Mouse (Mus musculus) C2C12 (cell line): Measurements from ENCODE around the gene Plekhb2. TPM values are rescaled to one million over a fixed set of nuclear protein-coding genes. Genes with fewer than 3 reads are reported as not detected.

Experiments
- H3K27me3 ChIP-seq: one replicate; pipeline ENCODE4 v1.6.1; 2011; ENCODE audit not compliant: control insufficient read depth, insufficient read depth, insufficient read length
- H3K36me3 ChIP-seq: one replicate; pipeline ENCODE4 v1.6.1; 2011; ENCODE audit not compliant: control insufficient read depth, insufficient read depth
- H3K4me3 ChIP-seq: one replicate; pipeline ENCODE4 v1.5.1; 2011; ENCODE audit warnings: mild to moderate bottlenecking, control low read depth; ENCODE audit not compliant: poor library complexity, insufficient read depth, severe bottlenecking
- H3K79me2 ChIP-seq: one replicate; pipeline ENCODE4 v1.6.1; 2011; ENCODE audit not compliant: control insufficient read depth, insufficient read depth
- H3K79me3 ChIP-seq: one replicate; pipeline ENCODE4 v1.6.1; 2011; ENCODE audit warnings: low read depth, control low read depth
- H3ac ChIP-seq: one replicate; pipeline ENCODE3; 2011; ENCODE audit warnings: low read depth; ENCODE audit not compliant: control insufficient read depth, insufficient read length
- CEBPB ChIP-seq: IDR thresholded peaks from one replicate; pipeline ENCODE4 v1.6.1; 2011; ENCODE audit warnings: low read depth, mild to moderate bottlenecking, control low read depth, moderate library complexity
- CTCF ChIP-seq: IDR thresholded peaks from one replicate; pipeline ENCODE4 v1.5.1; 2011; ENCODE audit not compliant: control insufficient read depth, insufficient read depth, insufficient read length
- FOSL1 ChIP-seq: IDR thresholded peaks from one replicate; pipeline ENCODE4 v1.8.0; 2011; ENCODE audit warnings: mild to moderate bottlenecking, low read length; ENCODE audit not compliant: poor library complexity, insufficient read depth, severe bottlenecking
- MAX ChIP-seq: IDR thresholded peaks from one replicate; pipeline ENCODE4 v1.6.1; 2011; ENCODE audit warnings: mild to moderate bottlenecking, control low read depth
- MYOD1 ChIP-seq: IDR thresholded peaks from one replicate; pipeline ENCODE4 v1.6.1; 2011; ENCODE audit warnings: low read depth; ENCODE audit not compliant: control insufficient read depth, insufficient read length
- MYOG ChIP-seq: IDR thresholded peaks from one replicate; pipeline ENCODE4 v1.6.1; 2011; ENCODE audit not compliant: control insufficient read depth, insufficient read length; ENCODE audit errors: extremely low read depth
- USF1 ChIP-seq: IDR thresholded peaks from one replicate; pipeline ENCODE4 v1.6.1; 2011; ENCODE audit warnings: low read depth, mild to moderate bottlenecking, control low read depth, moderate library complexity
- polyA plus RNA-seq: library from polyadenylated mRNA; unstranded; fragments of >200 nt; fragmentation: generic; extraction: Trizol; gene quantifications from one replicate; pipeline ENCODE4 v1.2.1, GENCODE M21; 2012; ENCODE audit warnings: missing spikeins

Plekhb2 gene
- polyA plus RNA-seq, 1 experiment = 57.1 TPM

GRCm38 (mm10) chr1:34864243-34864642, 14.5 kb downstream of the Plekhb2 start:
- peaks cover 13% of the 10 kb centered on the region for H3K79me2 ChIP-seq
- H3K36me3 ChIP-seq = peaks cover 67% of the 10 kb centered on the region
- H3K4me3 ChIP-seq = no peak overlapping the region
- H3ac ChIP-seq = no peak overlapping the region
- H3K79me3 ChIP-seq = peaks cover 6% of the 10 kb centered on the region
- H3K27me3 ChIP-seq = no peaks in the 10 kb centered on the region
- TF ChIP-seq MYOG (no peak), MAX (no peak), USF1 (no peak), MYOD1 (no peak), CEBPB (no peak)

GRCm38 (mm10) chr1:34865866-34866265, 16.1 kb downstream of the Plekhb2 start:
- no peaks in the 10 kb centered on the region for H3K79me2 ChIP-seq
- H3K79me3 ChIP-seq = peaks cover under 1% of the 10 kb centered on the region
- TF ChIP-seq CEBPB (no peak), FOSL1 (no peak), MAX (no peak), MYOG (no peak), MYOD1 (no peak), USF1 (no peak), CTCF (no peak)
- H3K27me3 ChIP-seq = no peaks in the 10 kb centered on the region
- H3ac ChIP-seq = no peak overlapping the region
- no peak overlapping the region for H3K4me3 ChIP-seq
- H3K36me3 ChIP-seq = peaks cover 72% of the 10 kb centered on the region

- no peak overlapping the region for H3ac ChIP-seq
- no peaks in the 10 kb centered on the region for H3K79me3 ChIP-seq
- peaks cover 72% of the 10 kb centered on the region for H3K36me3 ChIP-seq
- no peaks in the 10 kb centered on the region for H3K27me3 ChIP-seq
- no peaks in the 10 kb centered on the region for H3K79me2 ChIP-seq
- no peak overlapping the region for H3K4me3 ChIP-seq
- TF ChIP-seq CTCF (peak; percentile 69), USF1 (no peak), MAX (no peak), FOSL1 (no peak), CEBPB (no peak)
Measured at GRCm38 (mm10) chr1:34866815-34867573, 17.2 kb downstream of the Plekhb2 start.

GRCm38 (mm10) chr1:34867574-34867955, 17.8 kb downstream of the Plekhb2 start:
- no peaks in the 10 kb centered on the region for H3K79me3 ChIP-seq
- no peaks in the 10 kb centered on the region for H3K79me2 ChIP-seq
- H3K36me3 ChIP-seq = peaks cover 72% of the 10 kb centered on the region
- TF ChIP-seq FOSL1 (no peak), MAX (no peak), USF1 (no peak), CTCF (no peak), CEBPB (no peak), MYOD1 (no peak), MYOG (no peak)
- H3K27me3 ChIP-seq = no peaks in the 10 kb centered on the region
- H3ac ChIP-seq = no peak overlapping the region
- no peak overlapping the region for H3K4me3 ChIP-seq

- peaks cover 70% of the 10 kb centered on the region for H3K36me3 ChIP-seq
- H3ac ChIP-seq = no peak overlapping the region
- TF ChIP-seq MAX (no peak), CTCF (no peak), MYOG (no peak), USF1 (no peak), FOSL1 (no peak), CEBPB (no peak)
Measured at GRCm38 (mm10) chr1:34868391-34868790, 18.6 kb downstream of the Plekhb2 start.

GRCm38 (mm10) chr1:34869231-34869630, 19.5 kb downstream of the Plekhb2 start:
- no peak overlapping the region for H3K4me3 ChIP-seq
- no peak for TF ChIP-seq FOSL1
- no peak for TF ChIP-seq MYOG
- TF ChIP-seq USF1 = no peak
- no peak for TF ChIP-seq MYOD1
- no peak for TF ChIP-seq CTCF
- TF ChIP-seq MAX = no peak
- no peak for TF ChIP-seq CEBPB
- H3ac ChIP-seq = no peak overlapping the region
- H3K79me3 ChIP-seq = no peaks in the 10 kb centered on the region
- H3K79me2 ChIP-seq = no peaks in the 10 kb centered on the region
- peaks cover 69% of the 10 kb centered on the region for H3K36me3 ChIP-seq
- no peaks in the 10 kb centered on the region for H3K27me3 ChIP-seq

More at GRCm38 (mm10) chr1:34868391-34868790, 18.6 kb downstream of the Plekhb2 start:
- H3K79me3 ChIP-seq = no peaks in the 10 kb centered on the region
- no peaks in the 10 kb centered on the region for H3K79me2 ChIP-seq
- no peaks in the 10 kb centered on the region for H3K27me3 ChIP-seq
- no peak overlapping the region for H3K4me3 ChIP-seq
